Mouse (Mus musculus) forebrain, embryonic 12.5 days (tissue): ENCODE data around the gene Ttll6. TPM values are rescaled to one million over a fixed set of nuclear protein-coding genes. Genes with fewer than 3 reads are reported as not detected.

Source experiments
- ATAC-seq: fragments of 200-750 bp; cut with Nextera tagmentation; 2 replicates; pipeline ENCODE4 v1.8.0; 2017; ENCODE audit warnings: moderate TSS enrichment; ENCODE audit not compliant: low FRiP score
- H3K27ac ChIP-seq: fragments of 300-500 bp; sonication (generic); 2 replicates; pipeline ENCODE4 v1.5.1; 2016; ENCODE audit warnings: mild to moderate bottlenecking
- H3K27me3 ChIP-seq: fragments of 300-500 bp; sonication (generic); 2 replicates; pipeline ENCODE4 v1.6.1; 2016; ENCODE audit warnings: mild to moderate bottlenecking
- H3K36me3 ChIP-seq: fragments of 300-500 bp; sonication (generic); replicated peaks from 2 replicates; pipeline ENCODE4 v1.6.1; 2016; ENCODE audit warnings: mild to moderate bottlenecking
- H3K4me1 ChIP-seq: fragments of 300-500 bp; sonication (generic); 2 replicates; pipeline ENCODE4 v1.6.1; 2016
- H3K4me2 ChIP-seq: fragments of 300-500 bp; sonication (generic); 2 replicates; pipeline ENCODE4 v1.6.1; 2016; ENCODE audit warnings: mild to moderate bottlenecking, moderate library complexity
- H3K4me3 ChIP-seq: fragments of 300-500 bp; sonication (generic); replicated peaks from 2 replicates; pipeline ENCODE4 v1.5.1; 2016; ENCODE audit warnings: mild to moderate bottlenecking
- H3K9ac ChIP-seq: fragments of 300-500 bp; sonication (generic); 2 replicates; pipeline ENCODE4 v1.6.1; 2016; ENCODE audit warnings: mild to moderate bottlenecking
- H3K9me3 ChIP-seq: fragments of 300-500 bp; sonication (generic); 2 replicates; pipeline ENCODE4 v1.6.1; 2016
- WGBS: fragments of 180-500 bp; shearing (Covaris S2); methylation state at CpG from one replicate; pipeline ENCODE4 v1.1.7; 2016; 5-methylcytosine and 5-hydroxymethylcytosine counted together
- polyA plus RNA-seq: library from polyadenylated mRNA; unstranded; fragments of >200 nt; fragmentation: Nextera tagmentation; extraction: Ambion mirVana; gene quantifications from 2 replicates; pipeline ENCODE4 v1.2.1, GENCODE M21; 2016

The Ttll6 gene
- polyA plus RNA-seq, 1 experiment from 2014 or later = 0.28 TPM

DNA sequence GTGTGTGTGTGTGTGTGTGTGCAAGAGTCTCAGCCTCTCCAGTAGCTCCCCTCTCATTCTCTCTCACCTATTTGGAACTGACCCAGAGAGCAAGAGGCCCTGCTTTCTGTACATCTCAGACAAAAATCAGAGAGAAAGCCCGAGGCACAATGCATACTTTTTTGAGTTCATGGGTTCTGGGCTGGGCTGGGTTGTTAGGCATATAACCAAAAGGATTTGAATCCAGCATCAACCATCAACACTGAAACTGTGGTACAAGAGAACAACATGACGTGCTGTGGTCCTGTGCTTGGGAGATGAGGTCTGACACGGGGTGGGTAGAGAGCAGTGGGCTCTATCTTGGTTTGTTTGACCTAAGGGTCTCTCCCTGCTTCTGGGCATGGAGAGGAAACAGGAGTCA is 38.0 kb downstream of the Ttll6 start:
- H3K36me3 ChIP-seq = no peaks in the 10 kb centered on the region
- no peaks in the 10 kb centered on the region for H3K4me1 ChIP-seq
- WGBS = 2% methylated on average over 3 of the region's 3 CpGs
- no peak overlapping the region for H3K4me2 ChIP-seq
- H3K27me3 ChIP-seq = peaks cover 99% of the 10 kb centered on the region
- H3K27ac ChIP-seq = no peak overlapping the region
- H3K9me3 ChIP-seq = no peaks in the 10 kb centered on the region
- ATAC-seq = no peak
- no peak overlapping the region for H3K4me3 ChIP-seq
- no peak overlapping the region for H3K9ac ChIP-seq

- under 1% methylated on average over 25 of the region's 25 CpGs for WGBS
Measured at GRCm38 (mm10) chr11:96172511-96173287, 39.1 kb downstream of the Ttll6 start.

DNA sequence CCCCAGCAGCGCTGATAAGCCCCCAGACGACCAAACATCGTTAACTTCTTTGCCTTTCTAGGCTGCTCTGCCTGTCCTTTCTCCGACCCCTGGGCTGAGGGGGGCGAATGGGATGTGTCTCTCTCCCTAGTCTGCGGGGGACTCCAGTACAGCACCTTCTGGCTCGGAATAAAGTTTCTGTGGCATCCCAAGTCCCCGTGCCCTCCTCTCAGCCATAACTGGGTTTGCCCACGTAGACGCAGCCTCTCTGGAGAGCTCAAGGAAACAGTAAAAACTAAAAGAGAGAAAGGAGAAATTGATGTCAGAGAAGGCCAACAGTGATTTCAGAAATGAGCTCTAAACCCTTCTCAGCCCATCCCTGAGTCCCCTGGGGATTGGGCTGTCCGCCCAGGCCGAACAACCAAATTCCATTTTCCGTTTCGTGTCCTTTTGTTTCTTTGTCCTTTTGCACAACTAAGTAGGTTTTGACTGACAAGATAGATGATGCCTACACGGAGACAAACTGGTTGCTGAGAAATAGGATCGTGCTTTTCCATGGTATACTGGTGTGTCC is 39.8 kb downstream of the Ttll6 start:
- no peak for ATAC-seq
- no peaks in the 10 kb centered on the region for H3K9me3 ChIP-seq
- no peak overlapping the region for H3K9ac ChIP-seq
- no peak overlapping the region for H3K4me2 ChIP-seq
- no peak overlapping the region for H3K4me3 ChIP-seq
- H3K4me1 ChIP-seq = no peaks in the 10 kb centered on the region
- 2% methylated on average over 16 of the region's 16 CpGs for WGBS
- peaks cover 97% of the 10 kb centered on the region for H3K27me3 ChIP-seq
- H3K27ac ChIP-seq = no peak overlapping the region
- no peaks in the 10 kb centered on the region for H3K36me3 ChIP-seq

More at GRCm38 (mm10) chr11:96172511-96173287, 39.1 kb downstream of the Ttll6 start:
- Histone ChIP-seq H3K4me1 (no peaks in the 10 kb centered on the region), H3K9ac (no peak overlapping the region), H3K4me2 (no peak overlapping the region), H3K36me3 (no peaks in the 10 kb centered on the region), H3K27ac (no peak overlapping the region), H3K4me3 (no peak overlapping the region), H3K27me3 (peaks cover 97% of the 10 kb centered on the region), H3K9me3 (no peaks in the 10 kb centered on the region)
- no peak for ATAC-seq

- 1% methylated on average over 6 of the region's 6 CpGs for WGBS
- H3K4me2 ChIP-seq = no peak overlapping the region
Measured at GRCm38 (mm10) chr11:96174881-96175280, 41.3 kb downstream of the Ttll6 start.

DNA sequence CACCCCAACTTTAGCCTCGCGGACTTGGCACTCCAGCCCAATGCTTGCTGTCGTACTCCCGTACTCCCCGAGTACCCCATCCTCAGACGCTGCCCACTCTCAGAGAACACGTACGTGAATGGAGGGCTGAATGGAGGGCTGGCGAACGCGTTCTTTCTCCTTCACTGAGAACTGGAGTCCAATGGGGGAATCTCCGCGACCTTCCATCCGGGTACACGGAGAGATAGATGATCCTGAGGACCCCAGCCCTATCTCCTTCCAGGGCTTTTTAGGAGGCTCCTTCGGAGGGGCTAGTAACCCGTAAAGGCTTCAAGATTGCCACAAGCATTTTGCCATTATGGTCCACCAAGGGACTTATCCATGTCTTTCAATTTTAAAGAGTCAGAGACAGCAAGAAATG is 41.9 kb downstream of the Ttll6 start:
- no peaks in the 10 kb centered on the region for H3K4me1 ChIP-seq
- no peak overlapping the region for H3K4me2 ChIP-seq
- no peak overlapping the region for H3K27ac ChIP-seq
- H3K4me3 ChIP-seq = no peak overlapping the region
- peaks cover 97% of the 10 kb centered on the region for H3K27me3 ChIP-seq
- 2% methylated on average over 17 of the region's 17 CpGs for WGBS
- no peaks in the 10 kb centered on the region for H3K36me3 ChIP-seq
- H3K9ac ChIP-seq = no peak overlapping the region
- ATAC-seq = no peak
- H3K9me3 ChIP-seq = no peaks in the 10 kb centered on the region

More at GRCm38 (mm10) chr11:96174881-96175280, 41.3 kb downstream of the Ttll6 start:
- Histone ChIP-seq H3K27ac (no peak overlapping the region), H3K9me3 (no peaks in the 10 kb centered on the region), H3K27me3 (peaks cover 97% of the 10 kb centered on the region), H3K36me3 (no peaks in the 10 kb centered on the region), H3K4me3 (no peak overlapping the region), H3K4me1 (no peaks in the 10 kb centered on the region), H3K9ac (no peak overlapping the region)
- ATAC-seq = no peak

GRCm38 (mm10) chr11:96175951-96176530 is 42.5 kb downstream of the Ttll6 start:
- Histone ChIP-seq H3K4me1 (no peaks in the 10 kb centered on the region), H3K36me3 (no peaks in the 10 kb centered on the region), H3K27me3 (peaks cover 97% of the 10 kb centered on the region), H3K27ac (no peak overlapping the region), H3K4me2 (no peak overlapping the region), H3K9ac (no peak overlapping the region), H3K4me3 (no peak overlapping the region), H3K9me3 (no peaks in the 10 kb centered on the region)
- 2% methylated on average over 9 of the region's 9 CpGs for WGBS
- ATAC-seq = no peak

DNA sequence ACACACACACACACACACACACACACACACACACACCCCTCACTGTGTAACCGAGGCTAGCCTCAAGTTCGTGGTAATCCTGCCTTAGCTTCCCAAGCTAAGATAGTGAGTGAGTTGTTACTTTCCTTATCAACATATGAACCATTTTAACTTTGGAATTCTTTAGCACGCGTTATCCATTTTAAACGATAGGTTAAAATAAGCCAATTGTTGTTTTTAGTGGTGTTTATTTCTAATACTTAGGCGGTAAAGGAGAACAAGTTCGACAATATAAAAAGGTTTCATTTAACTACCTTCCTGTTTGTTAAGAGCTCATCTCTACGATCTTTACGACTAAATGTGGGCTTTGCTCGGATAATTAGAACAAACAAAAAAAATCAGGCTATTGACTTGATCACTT is 43.3 kb downstream of the Ttll6 start:
- H3K4me3 ChIP-seq = no peak overlapping the region
- no peaks in the 10 kb centered on the region for H3K36me3 ChIP-seq
- no peak overlapping the region for H3K9ac ChIP-seq
- H3K27ac ChIP-seq = no peak overlapping the region
- 1% methylated on average over 10 of the region's 10 CpGs for WGBS
- no peak overlapping the region for H3K4me2 ChIP-seq
- no peaks in the 10 kb centered on the region for H3K9me3 ChIP-seq
- ATAC-seq = no peak
- no peaks in the 10 kb centered on the region for H3K4me1 ChIP-seq
- peaks cover 97% of the 10 kb centered on the region for H3K27me3 ChIP-seq

- no peak overlapping the region for H3K27ac ChIP-seq
- H3K9ac ChIP-seq = no peak overlapping the region
- H3K36me3 ChIP-seq = no peaks in the 10 kb centered on the region
- H3K9me3 ChIP-seq = peaks cover under 1% of the 10 kb centered on the region; the same call in 1 of the 2 replicates
- H3K4me2 ChIP-seq = no peak overlapping the region
- no peak for ATAC-seq
- H3K4me1 ChIP-seq = no peaks in the 10 kb centered on the region
- H3K27me3 ChIP-seq = peaks cover 97% of the 10 kb centered on the region
- H3K4me3 ChIP-seq = no peak overlapping the region
- 2% methylated on average over 25 of the region's 27 CpGs for WGBS
Measured at GRCm38 (mm10) chr11:96177546-96178174, 44.1 kb downstream of the Ttll6 start.

DNA sequence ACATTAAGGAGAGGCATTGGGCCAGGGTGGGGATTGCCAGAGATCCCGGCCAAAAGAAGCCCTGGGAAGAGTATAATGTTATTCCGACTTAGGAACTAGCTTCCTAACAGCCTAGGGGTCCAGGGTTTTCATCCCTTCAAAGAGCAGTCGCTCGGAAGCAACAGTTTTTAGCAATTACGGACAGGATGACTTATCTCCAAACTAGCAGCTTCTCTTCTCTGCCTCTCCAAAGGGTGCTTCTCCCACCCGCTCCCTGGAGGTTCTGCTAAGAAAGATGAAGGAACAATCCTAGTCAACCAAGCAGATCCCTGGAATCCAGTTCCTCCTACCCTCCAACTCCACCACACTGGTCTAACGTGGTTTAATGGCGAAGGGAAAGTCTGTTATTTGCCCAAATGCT is 44.8 kb downstream of the Ttll6 start:
- Histone ChIP-seq H3K27ac (no peak overlapping the region), H3K9ac (no peak overlapping the region), H3K4me3 (no peak overlapping the region), H3K27me3 (peaks cover 97% of the 10 kb centered on the region), H3K36me3 (no peaks in the 10 kb centered on the region), H3K4me1 (no peaks in the 10 kb centered on the region), H3K9me3 (peaks cover 7% of the 10 kb centered on the region; the same call in 1 of the 2 replicates), H3K4me2 (no peak overlapping the region)
- no peak for ATAC-seq
- under 1% methylated on average over 8 of the region's 8 CpGs for WGBS

GRCm38 (mm10) chr11:96178911-96179503 is 45.4 kb downstream of the Ttll6 start:
- Histone ChIP-seq H3K4me3 (no peak overlapping the region), H3K27ac (no peak overlapping the region), H3K9me3 (peaks cover 7% of the 10 kb centered on the region; the same call in 1 of the 2 replicates), H3K27me3 (peaks cover 96% of the 10 kb centered on the region), H3K9ac (no peak overlapping the region), H3K36me3 (no peaks in the 10 kb centered on the region), H3K4me2 (no peak overlapping the region), H3K4me1 (no peaks in the 10 kb centered on the region)
- 0% methylated on average over 6 of the region's 6 CpGs for WGBS
- ATAC-seq = no peak

- Histone ChIP-seq H3K27ac (no peak overlapping the region), H3K9me3 (peaks cover 7% of the 10 kb centered on the region; the same call in 1 of the 2 replicates), H3K4me2 (no peak overlapping the region), H3K36me3 (no peaks in the 10 kb centered on the region), H3K27me3 (peaks cover 94% of the 10 kb centered on the region), H3K9ac (no peak overlapping the region), H3K4me1 (no peaks in the 10 kb centered on the region), H3K4me3 (no peak overlapping the region)
- no peak for ATAC-seq
- 20% methylated on average over 4 of the region's 4 CpGs for WGBS
Measured at GRCm38 (mm10) chr11:96181061-96181460, 47.5 kb downstream of the Ttll6 start.

GRCm38 (mm10) chr11:96184233-96184632 is 50.6 kb downstream of the Ttll6 start:
- no peaks in the 10 kb centered on the region for H3K36me3 ChIP-seq
- H3K4me3 ChIP-seq = no peak overlapping the region
- ATAC-seq = no peak
- H3K27me3 ChIP-seq = peaks cover 97% of the 10 kb centered on the region
- no peak overlapping the region for H3K4me2 ChIP-seq
- H3K27ac ChIP-seq = no peak overlapping the region
- peaks cover 7% of the 10 kb centered on the region; the same call in 1 of the 2 replicates for H3K9me3 ChIP-seq
- H3K9ac ChIP-seq = no peak overlapping the region
- H3K4me1 ChIP-seq = no peaks in the 10 kb centered on the region
